Mouse (Mus musculus) cerebellum, postnatal 10 days (tissue): ENCODE results near the gene Btbd3.

ENCODE experiments used
- DNase-seq, 2 experiments: peaks; one replicate each; pipeline ENCODE4 v3.0.0; 2021; ENCODE audit warnings: mixed read lengths in 2 of 2

The Btbd3 gene

DNA sequence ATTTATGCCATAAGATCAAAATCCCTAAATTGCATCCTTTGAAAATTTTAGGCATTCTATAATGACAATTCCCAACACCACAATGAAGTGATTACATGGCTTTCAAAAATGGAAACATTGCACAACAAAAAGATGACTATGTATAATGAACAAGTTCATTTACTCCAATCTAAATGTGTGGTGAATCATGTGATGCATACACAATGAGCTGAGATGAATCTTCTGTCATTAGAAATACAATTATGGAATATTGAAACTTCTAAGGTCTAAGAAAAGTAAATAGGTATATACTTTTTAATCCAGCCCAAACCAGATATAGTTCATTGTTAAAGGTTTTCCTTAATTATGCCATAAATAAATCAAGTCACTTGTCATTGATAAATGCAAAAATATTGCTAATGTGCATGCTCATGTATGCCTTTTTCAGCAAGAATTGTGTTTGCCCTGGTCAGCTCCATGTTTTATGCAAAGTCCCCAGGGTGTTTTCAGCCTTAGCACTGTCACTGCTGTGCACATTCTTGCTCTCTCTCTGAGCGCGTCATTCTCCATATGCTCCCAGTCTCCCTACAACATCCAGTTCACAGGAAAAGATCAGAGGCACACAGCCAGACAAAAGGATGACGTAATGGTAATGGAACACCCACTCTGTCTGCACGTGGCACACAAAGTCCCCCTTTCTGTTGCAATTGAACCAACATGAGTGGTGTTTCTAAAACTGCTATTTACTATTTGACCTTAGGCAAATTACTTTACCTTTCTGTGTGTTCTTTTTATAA, 149.6 kb downstream of the Btbd3 start:
- DNase-seq: peak; percentile 75 to 77

DNA sequence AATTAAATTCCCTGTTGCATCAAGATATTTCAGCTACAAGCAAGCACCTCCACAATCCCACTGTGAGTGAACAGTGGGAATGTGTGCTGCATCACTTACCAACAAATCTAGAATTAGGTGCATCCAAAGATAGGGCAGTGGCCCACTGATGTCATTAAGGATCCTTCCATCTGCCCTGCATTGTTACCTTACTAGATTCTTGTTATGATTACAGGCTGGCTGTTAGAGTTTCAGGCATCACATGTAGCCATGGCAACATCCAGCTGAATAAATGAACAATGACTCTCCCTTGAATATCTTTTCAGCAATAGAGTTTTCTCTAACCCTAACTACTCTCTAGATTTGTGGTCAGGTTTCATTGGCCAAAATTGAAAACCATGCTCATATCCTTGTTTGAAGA, 150.3 kb downstream of the Btbd3 start:
- DNase-seq: no peak

DNA sequence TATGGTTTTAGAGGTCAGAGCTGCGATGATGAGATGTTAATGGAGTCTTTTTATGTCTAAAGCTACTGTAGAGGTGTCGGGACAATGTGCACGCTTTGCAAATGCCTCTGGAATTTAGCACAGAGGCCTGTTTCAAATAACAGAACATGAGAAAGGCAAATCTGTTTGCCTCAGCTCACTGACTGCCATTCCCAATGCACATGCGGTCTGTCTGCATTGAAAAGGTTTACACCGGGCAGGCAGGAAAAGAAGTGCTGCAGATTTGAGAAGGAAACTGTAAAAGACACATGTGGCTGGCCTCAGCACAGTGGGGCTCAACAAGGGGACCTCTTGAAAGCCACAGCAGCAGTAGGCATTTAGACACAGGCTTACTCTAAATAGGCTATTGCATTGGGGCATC, 156.2 kb downstream of the Btbd3 start:
- DNase-seq: no peak

DNA sequence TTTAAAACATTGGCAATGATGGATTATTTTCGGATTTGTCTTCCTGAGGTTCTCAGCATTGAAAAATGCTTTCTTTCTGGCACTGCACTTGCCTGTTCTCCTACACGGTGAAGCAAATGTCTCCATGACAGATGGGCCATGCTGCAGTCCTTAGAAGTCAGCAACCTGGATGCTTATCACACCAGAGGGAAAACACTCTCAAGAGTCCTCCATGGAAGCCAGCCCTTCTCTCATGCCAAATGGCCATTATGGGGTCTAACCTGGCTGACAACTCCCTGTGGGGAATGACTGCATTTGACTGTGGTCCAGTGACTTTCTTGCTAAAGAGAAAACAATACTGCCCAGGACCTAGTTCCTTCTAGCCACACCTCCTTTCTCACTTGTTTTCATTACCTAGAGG, 166.0 kb downstream of the Btbd3 start:
- DNase-seq: peak; percentile 37 to 50

DNA sequence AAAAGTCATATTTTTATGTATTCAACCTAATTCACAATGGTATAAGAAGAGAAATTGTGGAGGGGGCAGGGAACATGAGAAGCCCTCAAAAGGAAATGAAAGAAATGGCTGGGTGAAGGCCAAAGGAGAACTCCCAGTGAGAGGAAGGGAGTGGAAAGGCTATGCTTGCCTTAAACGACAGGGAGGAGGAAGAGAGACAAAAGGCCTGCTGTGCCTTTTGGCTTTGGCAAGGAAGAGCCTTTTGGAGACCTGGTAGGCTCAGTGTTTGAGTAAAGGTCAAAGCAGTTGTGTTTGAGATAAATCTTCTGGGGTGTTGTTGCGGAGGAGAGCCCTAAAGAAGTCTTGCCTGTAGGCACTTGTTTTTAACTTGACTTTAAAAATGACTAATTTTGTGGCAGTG, 175.6 kb downstream of the Btbd3 start:
- no peak for DNase-seq

- no peak for DNase-seq
Observed at GRCm38 (mm10) chr2:138446466-138446865, 190.1 kb downstream of the Btbd3 start.

- no peak for DNase-seq
Observed at GRCm38 (mm10) chr2:138446943-138447342, 190.6 kb downstream of the Btbd3 start.

DNA sequence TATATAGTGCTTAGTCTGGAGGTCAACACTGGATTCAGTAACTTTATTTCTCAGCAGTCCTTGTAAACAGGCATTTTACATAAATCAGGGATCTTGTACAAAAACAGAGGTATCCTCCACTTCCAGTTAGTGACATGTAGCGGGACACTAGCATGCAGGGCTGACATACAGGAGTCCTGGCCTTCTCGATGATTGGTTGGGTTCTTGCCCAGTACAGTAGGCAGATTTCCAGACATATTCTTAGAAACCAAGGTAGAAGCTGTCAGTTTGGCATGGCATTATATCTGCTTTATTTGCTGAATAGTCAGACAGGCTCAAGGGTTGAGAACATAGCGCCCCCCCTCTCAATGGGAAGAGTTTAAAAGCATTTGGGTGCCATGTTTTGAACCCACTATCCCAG, 191.3 kb downstream of the Btbd3 start:
- peak; percentile 89 for DNase-seq

GRCm38 (mm10) chr2:138468046-138468572, 211.7 kb downstream of the Btbd3 start:
- DNase-seq: no peak

GRCm38 (mm10) chr2:138473407-138473806, 217.0 kb downstream of the Btbd3 start:
- DNase-seq: no peak

GRCm38 (mm10) chr2:138476486-138476885, 220.1 kb downstream of the Btbd3 start:
- peak in 1 of 2 experiments; percentile 12 for DNase-seq

DNA sequence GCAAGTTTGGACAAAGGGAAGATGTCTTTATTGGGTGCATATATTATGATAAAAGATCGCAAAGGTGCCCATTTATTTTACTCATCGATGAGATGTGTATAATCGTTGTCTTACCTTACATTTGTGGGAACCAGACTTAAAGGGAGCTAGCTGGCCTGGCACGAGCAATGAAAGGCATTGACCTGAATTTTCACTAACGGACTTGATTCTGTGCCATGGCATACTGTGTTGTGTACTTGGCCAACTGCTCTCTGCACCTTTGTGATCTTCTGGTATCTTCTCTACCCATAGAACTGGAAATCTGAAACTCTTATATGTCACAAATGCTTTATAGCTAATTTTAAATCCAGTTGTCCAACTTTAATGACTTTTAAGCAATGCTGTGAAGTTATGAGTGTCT, 220.9 kb downstream of the Btbd3 start:
- DNase-seq: peak; percentile 82

DNA sequence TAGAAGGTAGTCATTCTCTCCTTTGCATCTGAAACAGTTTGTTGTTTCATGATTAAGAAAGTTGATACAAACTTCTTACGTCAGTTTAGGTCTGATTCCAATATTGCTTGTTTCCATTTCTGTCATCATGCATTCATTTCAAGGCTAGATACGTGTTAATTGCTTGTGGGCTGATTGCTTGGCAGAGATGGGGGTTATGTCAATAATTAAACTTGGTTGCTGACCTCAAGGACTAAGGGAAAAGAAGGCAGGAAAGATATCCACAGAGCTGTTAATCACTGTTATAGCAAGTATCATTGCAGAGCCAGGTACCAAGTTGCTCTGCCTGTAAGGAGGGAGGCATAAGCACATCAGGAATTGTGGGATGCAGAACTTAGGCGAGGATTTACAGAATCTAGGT, 226.2 kb downstream of the Btbd3 start:
- DNase-seq: no peak

DNA sequence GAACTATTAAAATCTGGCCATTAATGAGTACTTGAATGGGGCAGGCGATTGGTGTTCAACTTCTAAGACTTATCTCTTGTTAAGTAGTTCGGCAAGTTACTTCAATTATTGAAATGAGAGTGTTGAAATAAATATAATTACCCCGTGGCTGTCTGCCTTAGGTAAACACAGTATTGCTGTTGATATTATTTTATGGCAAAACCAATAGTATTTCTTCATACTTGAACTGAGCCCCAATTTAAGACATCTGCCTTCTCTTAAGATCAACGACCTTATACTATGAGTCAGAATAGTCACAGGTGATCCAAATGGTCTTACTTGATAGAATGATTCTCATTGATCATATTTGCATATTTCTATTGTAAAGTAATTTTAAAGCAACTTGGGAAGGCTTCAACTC, 228.5 kb downstream of the Btbd3 start:
- no peak for DNase-seq

DNA sequence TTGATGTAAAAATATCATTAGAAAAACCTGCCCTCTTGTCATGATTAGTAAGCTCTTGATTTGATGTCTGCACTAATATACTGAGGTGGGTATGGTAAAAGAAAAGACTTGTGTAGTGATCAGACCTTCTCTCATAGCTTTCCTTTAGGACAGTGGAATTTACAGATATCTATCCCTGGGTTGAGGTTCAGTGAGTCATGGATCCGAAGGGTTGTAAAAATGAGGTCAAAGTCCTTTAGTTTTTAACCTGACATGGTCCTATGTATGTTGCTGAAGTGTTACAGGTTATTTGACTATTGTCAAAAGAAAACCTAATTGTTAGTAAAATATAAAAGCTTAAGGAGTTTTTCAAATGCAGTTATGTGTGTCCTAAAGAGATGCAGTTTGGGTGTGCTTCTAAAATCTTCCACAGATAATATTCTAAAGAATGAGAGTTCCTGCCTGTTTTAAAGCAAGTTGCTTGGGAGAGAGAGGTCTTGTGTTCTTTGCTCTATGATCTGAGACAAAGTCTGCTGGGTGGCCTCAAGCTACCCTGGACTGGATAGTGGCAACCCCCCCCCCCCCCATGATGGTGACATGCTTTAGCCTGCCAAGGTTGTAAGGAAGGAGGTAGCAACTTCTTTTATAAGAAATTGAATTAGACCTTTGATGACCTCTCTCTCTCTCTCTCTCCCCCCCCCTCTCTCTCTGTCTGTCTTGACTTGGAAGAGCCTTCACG, 234.5 kb downstream of the Btbd3 start:
- DNase-seq: no peak

DNA sequence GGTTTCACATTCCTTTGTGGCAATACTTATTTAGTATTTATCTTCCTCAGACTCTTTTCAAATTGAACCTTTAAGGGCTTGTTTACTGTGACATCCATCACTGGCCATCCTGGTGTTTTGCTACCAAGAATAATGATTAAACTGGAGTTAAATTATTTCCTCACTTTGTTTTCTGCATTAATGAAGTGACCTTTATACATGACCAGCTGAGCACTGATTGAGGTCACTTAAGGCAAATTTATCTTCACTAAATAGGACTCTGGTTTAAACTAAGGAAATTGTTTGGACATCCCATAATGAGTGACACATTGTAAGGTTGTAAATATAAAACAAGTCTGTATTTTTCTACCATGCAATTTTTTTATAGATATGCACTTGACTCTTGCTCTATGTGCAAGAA, 235.8 kb downstream of the Btbd3 start:
- DNase-seq: no peak

GRCm38 (mm10) chr2:138503866-138504380, 247.6 kb downstream of the Btbd3 start:
- peak; percentile 13 to 17 for DNase-seq

DNA sequence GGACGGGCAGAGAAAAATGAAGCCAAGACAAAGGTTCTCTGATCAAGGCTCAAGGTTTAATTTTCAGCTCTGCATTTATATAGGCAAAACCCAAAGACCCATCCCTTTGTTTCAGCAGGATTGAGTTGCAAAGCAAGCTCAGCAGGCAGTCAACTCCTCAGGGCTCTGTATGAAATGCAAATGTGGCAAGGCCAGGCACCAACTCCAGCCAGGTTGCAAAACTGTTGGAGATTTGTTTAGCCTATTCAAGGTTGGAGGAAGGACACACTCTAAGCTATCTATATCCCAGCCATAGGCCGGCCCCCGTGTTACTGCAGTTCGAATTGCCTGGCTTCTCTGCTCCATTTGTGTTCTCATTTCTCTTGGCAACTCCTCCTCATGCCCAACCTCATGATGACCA, 259.2 kb downstream of the Btbd3 start:
- peak in 1 of 2 experiments; percentile 6 for DNase-seq

- no peak for DNase-seq
Observed at GRCm38 (mm10) chr2:138528461-138528860, 272.1 kb downstream of the Btbd3 start.

DNA sequence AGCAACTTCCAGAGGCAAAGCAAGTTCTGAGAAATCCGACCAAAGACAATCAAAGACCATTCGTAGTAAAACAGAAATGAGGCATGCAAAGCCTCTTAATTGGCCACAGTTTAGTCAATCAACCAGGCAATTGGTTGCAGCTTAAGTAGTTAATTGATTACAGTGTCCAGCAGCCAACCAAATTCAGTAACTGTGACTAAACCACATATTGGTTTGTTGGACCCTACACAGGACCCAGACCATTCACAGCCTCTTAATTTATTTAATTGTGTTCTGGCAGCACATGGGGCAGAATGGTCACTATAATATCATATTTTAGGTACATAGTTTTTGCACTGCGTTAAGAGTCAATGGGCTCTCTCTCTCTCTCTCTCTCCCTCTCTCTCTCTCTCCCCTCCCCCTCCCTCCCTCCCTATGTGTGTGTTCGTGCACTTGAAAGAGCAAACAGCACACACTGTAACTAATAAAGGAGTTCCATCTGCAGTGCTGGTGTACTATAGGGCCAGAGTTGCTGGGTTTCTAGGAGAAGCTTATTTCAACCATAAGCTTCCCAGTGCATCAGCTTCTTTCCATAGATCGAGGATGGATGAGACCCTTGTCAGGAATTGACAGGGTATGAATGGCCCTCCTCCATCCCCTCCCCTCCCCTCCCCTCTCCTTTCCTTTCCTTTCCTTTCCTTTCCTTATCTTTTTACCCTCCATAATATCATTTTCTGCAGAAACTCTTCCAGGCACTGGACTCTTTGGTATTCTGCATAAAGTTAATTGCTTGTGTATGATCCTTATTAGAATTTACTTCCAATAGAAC, 275.0 kb downstream of the Btbd3 start:
- no peak for DNase-seq

DNA sequence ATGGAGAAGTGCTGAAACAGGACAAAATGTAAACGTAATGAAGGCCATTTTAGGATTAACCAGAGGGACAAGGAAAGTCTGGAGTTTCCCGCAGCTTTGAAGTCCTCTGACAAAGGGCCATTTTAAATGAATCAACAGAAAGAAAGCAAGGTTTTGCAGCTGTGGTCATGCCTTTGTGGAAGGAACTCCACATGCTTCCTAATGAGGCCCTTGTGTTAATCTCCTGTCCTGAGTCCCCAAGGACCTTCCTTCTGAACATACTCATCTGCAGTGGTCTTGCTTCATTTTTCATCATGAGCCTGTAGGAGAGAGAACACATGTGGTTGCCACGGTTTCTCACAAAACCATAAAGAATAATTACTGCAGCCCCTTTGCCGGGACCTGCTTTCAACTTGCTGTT, 275.6 kb downstream of the Btbd3 start:
- no peak for DNase-seq

- DNase-seq: no peak
Observed at GRCm38 (mm10) chr2:138539655-138540054, 283.3 kb downstream of the Btbd3 start.

DNA sequence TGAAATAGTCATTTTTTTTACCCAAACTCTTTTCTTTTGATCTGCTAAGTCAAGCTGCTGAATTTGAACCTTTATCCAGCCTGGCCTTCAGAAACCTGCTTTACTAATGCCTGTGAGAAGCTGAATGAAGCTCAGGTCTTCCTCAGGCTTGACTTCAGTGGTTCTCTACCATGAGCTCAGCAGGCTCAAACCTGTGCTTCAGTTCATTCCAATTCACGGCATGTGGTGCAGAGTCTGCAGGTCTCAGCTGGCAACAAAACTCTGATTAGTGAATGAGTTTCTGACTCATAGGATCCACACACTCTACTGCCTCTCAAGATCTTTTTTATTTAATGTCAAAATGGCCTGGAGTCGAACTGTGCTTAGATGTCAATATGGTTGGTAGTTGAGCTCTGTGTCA, 292.6 kb downstream of the Btbd3 start:
- peak; percentile 52 to 63 for DNase-seq
